Comparison of ENCODE assay signal across 7 mouse cellular contexts in the genomic region with DNA sequence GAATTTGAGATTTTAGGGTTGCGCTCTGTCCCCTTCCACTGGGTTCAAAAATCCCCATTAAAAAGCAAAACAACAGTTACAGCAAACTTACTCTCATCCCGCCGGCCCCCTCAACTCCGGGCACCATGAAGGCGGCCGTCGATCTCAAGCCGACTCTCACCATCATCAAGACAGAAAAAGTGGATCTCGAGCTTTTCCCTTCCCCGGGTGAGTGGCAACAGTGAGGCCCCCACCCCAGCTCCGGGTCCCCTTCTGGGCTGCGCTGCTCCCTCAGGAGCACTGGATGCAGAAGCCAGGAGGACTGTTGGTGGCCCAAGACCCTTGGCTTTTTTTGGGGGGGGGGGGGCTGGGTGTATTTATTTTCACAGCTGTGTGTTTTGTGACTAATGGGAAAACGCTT.
DNase-seq lines count a peak whose midpoint lies in the region; ATAC-seq and TF ChIP-seq lines count a peak whose summit lies in the region.

No protein-coding gene starts in this region.

- H3K4me3 ChIP-seq in lung, embryonic 15.5 days: peak overlapping the region; percentile 78
- peak overlapping the region; percentile 71 for H3K4me3 ChIP-seq in embryonic facial prominence, embryonic 15.5 days (replicated peaks)
- H3K4me3 ChIP-seq in limb, embryonic 11.5 days (ENCODE audit: low read depth, low read length): peak overlapping the region; percentile 60
- peak overlapping the region; percentile 70 for H3K4me3 ChIP-seq in olfactory bulb, adult 2 months (ENCODE audit: insufficient read depth, low read depth, low read length)

- no peak for TF ChIP-seq POLR2A in olfactory bulb, adult 2 months (IDR thresholded peaks at IDR 0.05; ENCODE audit: insufficient read depth, low read depth, low read length)

- 1% methylated on average over 13 of the region's 13 CpGs for WGBS in lung, embryonic 15.5 days
- WGBS in embryonic facial prominence, embryonic 15.5 days: under 1% methylated on average over 13 of the region's 13 CpGs
- WGBS in limb, embryonic 11.5 days: 1% methylated on average over 13 of the region's 13 CpGs
- WGBS in olfactory bulb, adult 2 months: 3% methylated on average over 13 of the region's 13 CpGs

- ATAC-seq in lung, embryonic 15.5 days (ENCODE audit: borderline replicate concordance, extremely low read depth, low FRiP score, low TSS enrichment): peak; percentile 44
- no peak; the same call in 1 of the 2 replicates for ATAC-seq in embryonic facial prominence, embryonic 15.5 days (ENCODE audit: insufficient number of reproducible peaks, low FRiP score, low TSS enrichment, low read depth)
- ATAC-seq in limb, embryonic 11.5 days (ENCODE audit: insufficient number of reproducible peaks, low FRiP score, low TSS enrichment, low read depth): peak; percentile 26; the same call in 1 of the 2 replicates

- H3K27ac ChIP-seq in lung, embryonic 15.5 days: peak overlapping the region; percentile 96
- H3K27ac ChIP-seq in embryonic facial prominence, embryonic 15.5 days (replicated peaks): peak overlapping the region; percentile 92
- peak overlapping the region; percentile 57; the same call in 1 of the 2 replicates for H3K27ac ChIP-seq in limb, embryonic 11.5 days (replicated peaks; ENCODE audit: low read depth, low read length)
- H3K27ac ChIP-seq in olfactory bulb, adult 2 months (ENCODE audit: insufficient read depth, low read depth, low read length): peak overlapping the region; percentile 3; the same call in 1 of the 2 replicates

- H3K4me1 ChIP-seq in lung, embryonic 15.5 days: peaks cover 34% of the 10 kb centered on the region
- H3K4me1 ChIP-seq in embryonic facial prominence, embryonic 15.5 days: peaks cover 15% of the 10 kb centered on the region
- no peaks in the 10 kb centered on the region for H3K4me1 ChIP-seq in limb, embryonic 11.5 days (ENCODE audit: control insufficient read depth, insufficient read depth, low read length)
- 0 out of 2 replicates have a peak, but pooled peaks cover 4% of the 10 kb centered on the region for H3K4me1 ChIP-seq in olfactory bulb, adult 2 months (ENCODE audit: control insufficient read depth, insufficient read depth, low read length)

- peak overlapping the region; percentile 89 for H3K4me2 ChIP-seq in lung, embryonic 15.5 days
- peak overlapping the region; percentile 84 for H3K4me2 ChIP-seq in embryonic facial prominence, embryonic 15.5 days (replicated peaks)
- H3K4me2 ChIP-seq in limb, embryonic 11.5 days (ENCODE audit: low read depth, severe bottlenecking): peak overlapping the region; percentile 73

- no peaks in the 10 kb centered on the region for H3K9me3 ChIP-seq in lung, embryonic 15.5 days
- H3K9me3 ChIP-seq in embryonic facial prominence, embryonic 15.5 days (replicated peaks): no peaks in the 10 kb centered on the region
- H3K9me3 ChIP-seq in limb, embryonic 11.5 days (ENCODE audit: control insufficient read depth, low read length): no peaks in the 10 kb centered on the region

- H3K9ac ChIP-seq in lung, embryonic 15.5 days: peak overlapping the region; percentile 80
- peak overlapping the region; percentile 67 for H3K9ac ChIP-seq in embryonic facial prominence, embryonic 15.5 days
- peak overlapping the region; percentile 71 for H3K9ac ChIP-seq in limb, embryonic 11.5 days (ENCODE audit: low read length)

- no peaks in the 10 kb centered on the region for H3K36me3 ChIP-seq in lung, embryonic 15.5 days
- no peaks in the 10 kb centered on the region for H3K36me3 ChIP-seq in embryonic facial prominence, embryonic 15.5 days
- no peaks in the 10 kb centered on the region for H3K36me3 ChIP-seq in limb, embryonic 11.5 days (ENCODE audit: control insufficient read depth, insufficient read depth, low read length)

- no peak for TF ChIP-seq CTCF in olfactory bulb, adult 2 months (IDR thresholded peaks at IDR 0.05; ENCODE audit: insufficient read depth, low read depth, low read length)

- H3K27me3 ChIP-seq in lung, embryonic 15.5 days: no peaks in the 10 kb centered on the region
- H3K27me3 ChIP-seq in embryonic facial prominence, embryonic 15.5 days: no peaks in the 10 kb centered on the region
- H3K27me3 ChIP-seq in limb, embryonic 11.5 days (ENCODE audit: control insufficient read depth, insufficient read depth, low read length): no peaks in the 10 kb centered on the region

- no peak for DNase-seq in lung, postnatal 25 days (ENCODE audit: low spot score)
- no peak for DNase-seq in limb, embryonic 11.5 days (ENCODE audit: low spot score)
- no peak for DNase-seq in ovary, postnatal 10 days (ENCODE audit: low spot score)
- DNase-seq in embryo, embryonic 11 days: no peak

Comparison
In these comparisons a context has a peak if more than half of its experiments do, and no peak if none do; other contexts are left out.
1. H3K27ac ChIP-seq: peak in every context shown above with its lines; median percentile 96 in lung, embryonic 15.5 days; 92 in embryonic facial prominence, embryonic 15.5 days; 57 in limb, embryonic 11.5 days; 3 in olfactory bulb, adult 2 months.